Mouse (Mus musculus) midbrain, embryonic 12.5 days (tissue): ENCODE measurements around the gene Tex2. TPM values are rescaled to one million over a fixed set of nuclear protein-coding genes. Genes with fewer than 3 reads are reported as not detected.
"Not testable (repeated sequence)": the region's sequence is repeated elsewhere in the genome, so short reads cannot be mapped to it uniquely, and the experiment has no call there.

ENCODE experiments used
- ATAC-seq: fragments of 200-750 bp; cut with Nextera tagmentation; 2 replicates; pipeline ENCODE4 v1.8.0; 2017; ENCODE audit warnings: low read depth, moderate TSS enrichment, moderate library complexity; ENCODE audit not compliant: low FRiP score
- H3K27ac ChIP-seq: fragments of 300-500 bp; sonication (generic); replicated peaks from 2 replicates; pipeline ENCODE4 v1.5.1; 2016; ENCODE audit warnings: mild to moderate bottlenecking
- H3K27me3 ChIP-seq: fragments of 300-500 bp; sonication (generic); 2 replicates; pipeline ENCODE4 v1.6.1; 2016; ENCODE audit warnings: mild to moderate bottlenecking
- H3K36me3 ChIP-seq: fragments of 300-500 bp; sonication (generic); 2 replicates; pipeline ENCODE4 v1.6.1; 2016
- H3K4me1 ChIP-seq: fragments of 300-500 bp; sonication (generic); 2 replicates; pipeline ENCODE4 v1.6.1; 2016
- H3K4me2 ChIP-seq: fragments of 300-500 bp; sonication (generic); replicated peaks from 2 replicates; pipeline ENCODE4 v1.6.1; 2016; ENCODE audit warnings: mild to moderate bottlenecking, moderate library complexity
- H3K4me3 ChIP-seq: fragments of 300-500 bp; sonication (generic); 2 replicates; pipeline ENCODE4 v1.5.1; 2016; ENCODE audit warnings: mild to moderate bottlenecking
- H3K9ac ChIP-seq: fragments of 300-500 bp; sonication (generic); replicated peaks from 2 replicates; pipeline ENCODE4 v1.6.1; 2016; ENCODE audit warnings: mild to moderate bottlenecking, moderate library complexity
- H3K9me3 ChIP-seq: fragments of 300-500 bp; sonication (generic); 2 replicates; pipeline ENCODE4 v1.6.1; 2016; ENCODE audit warnings: mild to moderate bottlenecking
- WGBS: fragments of 180-500 bp; shearing (Covaris S2); methylation state at CpG from one replicate; pipeline ENCODE4 v1.1.7; 2016; 5-methylcytosine and 5-hydroxymethylcytosine counted together
- polyA plus RNA-seq: library from polyadenylated mRNA; unstranded; fragments of >200 nt; fragmentation: Nextera tagmentation; extraction: Ambion mirVana; gene quantifications from 2 replicates; pipeline ENCODE4 v1.2.1, GENCODE M21; 2016

The Tex2 gene
- 12.1 and 13.8 TPM in 2 replicates for polyA plus RNA-seq

DNA sequence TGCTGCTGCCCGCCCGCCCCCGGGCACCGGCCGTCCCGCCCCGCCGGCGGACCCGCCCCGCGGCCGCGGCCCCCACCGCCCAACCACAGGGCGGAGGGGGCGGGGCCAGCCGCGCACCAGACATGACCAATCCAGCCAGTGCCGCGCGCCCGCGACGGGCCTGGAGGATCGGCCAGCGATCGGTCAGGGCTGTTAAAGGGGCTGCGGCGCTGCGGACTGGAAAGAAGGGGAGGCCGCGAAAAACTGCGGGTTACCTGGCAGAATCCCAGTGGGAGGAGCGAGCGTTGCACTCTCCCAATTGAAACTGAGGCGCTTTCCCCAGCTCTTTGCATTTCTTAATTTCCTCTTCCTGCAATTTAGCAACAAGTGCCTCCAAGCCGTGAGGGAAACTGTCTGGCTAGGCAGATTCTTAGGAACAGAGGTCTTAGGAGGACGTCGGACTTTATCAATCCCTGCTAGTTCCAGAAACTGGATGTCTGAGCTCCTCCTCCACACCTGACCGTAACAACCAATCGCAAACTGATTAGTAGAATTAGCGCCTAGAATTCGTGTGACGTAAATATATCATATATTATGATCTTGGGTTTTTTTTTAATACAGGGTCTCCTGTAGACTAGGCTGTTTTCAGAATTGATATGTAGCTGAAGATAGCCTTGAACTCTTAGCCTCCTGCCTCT lies at the start of gene Tex2:
Gene Tex2, minus strand, starts transcription at position 463 of the 677 bp plus-strand sequence.
- peaks cover 9% of the 10 kb centered on the region; the same call in 1 of the 2 replicates for H3K27me3 ChIP-seq
- H3K9me3 ChIP-seq, result no peaks in the 10 kb centered on the region
- peak within 1 kb of the TSS; percentile 89 for H3K9ac ChIP-seq
- H3K27ac ChIP-seq, result peak within 1 kb of the TSS; percentile 76
- peak within 1 kb of the TSS; percentile 87 for H3K4me2 ChIP-seq
- peaks cover 16% of the 10 kb centered on the region for H3K4me1 ChIP-seq
- H3K4me3 ChIP-seq, result peak within 1 kb of the TSS; percentile 98
- under 1% methylated on average over 30 of the region's 45 CpGs for WGBS
- H3K36me3 ChIP-seq, result no peaks in the 10 kb centered on the region
- peak; percentile 97 for ATAC-seq

DNA sequence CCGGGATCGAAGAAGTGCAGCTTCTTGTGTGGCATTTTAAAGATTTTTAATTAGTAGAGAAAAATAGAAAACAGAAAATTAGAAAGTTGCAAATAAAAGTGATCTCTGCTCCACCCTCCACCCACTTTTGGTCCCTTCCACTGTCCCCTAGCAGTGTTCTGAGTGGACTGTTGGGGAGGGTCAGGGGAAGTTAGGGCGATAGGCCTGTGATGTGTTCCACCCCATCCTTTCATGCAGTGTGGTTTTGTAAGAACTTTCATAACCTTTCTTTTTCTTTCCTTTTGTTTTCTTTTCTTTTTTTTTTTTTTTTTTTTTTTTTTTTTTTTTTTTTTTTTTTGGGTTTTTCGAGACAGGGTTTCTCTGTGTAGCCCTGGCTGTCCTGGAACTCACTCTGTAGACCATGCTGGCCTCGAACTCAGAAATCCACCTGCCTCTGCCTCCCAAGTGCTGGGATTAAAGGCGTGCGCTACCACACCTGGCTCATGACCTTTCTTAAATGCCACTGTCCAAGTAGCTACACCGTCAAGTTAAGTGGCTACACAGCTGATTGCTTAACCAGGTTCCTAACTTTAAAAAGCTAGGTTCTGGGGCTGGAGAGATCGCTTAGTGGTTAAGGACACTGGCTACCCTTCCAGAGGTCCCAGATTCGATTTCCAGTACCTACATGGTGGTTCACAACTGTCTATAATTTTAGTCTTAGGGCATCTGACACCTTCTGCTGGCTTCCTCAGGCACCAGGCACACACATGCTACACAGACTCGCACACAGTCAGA lies 49.6 kb upstream of the Tex2 start:
- H3K4me3 ChIP-seq, result no peak overlapping the region
- H3K9me3 ChIP-seq, result no peaks in the 10 kb centered on the region
- 93% methylated on average over 10 of the region's 11 CpGs for WGBS
- no peak for ATAC-seq
- no peak overlapping the region for H3K4me2 ChIP-seq
- no peak overlapping the region for H3K27ac ChIP-seq
- H3K36me3 ChIP-seq, result no peaks in the 10 kb centered on the region
- H3K27me3 ChIP-seq, result no peaks in the 10 kb centered on the region
- H3K4me1 ChIP-seq, result peaks cover 30% of the 10 kb centered on the region
- H3K9ac ChIP-seq, result no peak overlapping the region

DNA sequence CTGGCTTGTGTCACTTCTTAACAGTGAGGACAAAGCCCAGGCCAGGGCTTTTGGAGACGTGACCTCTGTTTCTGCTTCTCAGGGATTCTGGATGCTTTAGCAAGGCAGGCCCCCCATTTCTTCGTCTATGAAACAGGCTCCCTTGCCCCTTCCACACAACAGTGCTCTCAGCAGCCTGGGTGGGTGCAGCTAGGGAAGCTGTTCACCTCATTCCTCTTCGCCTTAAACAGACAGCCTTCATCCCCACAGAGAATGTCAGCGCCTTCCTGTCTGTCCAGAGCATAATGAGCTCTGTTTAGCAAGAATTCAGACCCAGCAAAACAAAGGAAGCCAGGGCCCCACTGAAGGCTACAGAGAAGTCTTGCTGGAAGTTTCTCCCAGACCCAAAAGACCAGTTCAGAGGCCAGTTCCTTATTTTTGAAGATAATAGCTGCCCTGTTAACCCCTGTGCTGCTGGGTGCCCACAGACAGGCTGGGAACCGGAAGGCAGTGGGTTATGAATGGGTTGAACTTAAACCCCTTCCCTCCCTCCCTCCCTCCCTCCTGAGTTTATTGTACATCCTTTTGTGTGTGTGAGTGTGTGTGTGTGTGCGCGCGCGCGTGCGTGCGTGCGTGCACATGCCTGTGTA lies 47.3 kb upstream of the Tex2 start:
- Histone ChIP-seq H3K27me3 (0 out of 2 replicates have a peak, but pooled peaks cover 3% of the 10 kb centered on the region), H3K27ac (peak overlapping the region; percentile 63), H3K4me3 (no peak overlapping the region), H3K4me1 (peaks cover 31% of the 10 kb centered on the region), H3K4me2 (no peak overlapping the region), H3K9me3 (no peaks in the 10 kb centered on the region), H3K9ac (no peak overlapping the region; the same call in 1 of the 2 replicates), H3K36me3 (no peaks in the 10 kb centered on the region)
- no peak for ATAC-seq
- 57% methylated on average over 13 of the region's 13 CpGs for WGBS

DNA sequence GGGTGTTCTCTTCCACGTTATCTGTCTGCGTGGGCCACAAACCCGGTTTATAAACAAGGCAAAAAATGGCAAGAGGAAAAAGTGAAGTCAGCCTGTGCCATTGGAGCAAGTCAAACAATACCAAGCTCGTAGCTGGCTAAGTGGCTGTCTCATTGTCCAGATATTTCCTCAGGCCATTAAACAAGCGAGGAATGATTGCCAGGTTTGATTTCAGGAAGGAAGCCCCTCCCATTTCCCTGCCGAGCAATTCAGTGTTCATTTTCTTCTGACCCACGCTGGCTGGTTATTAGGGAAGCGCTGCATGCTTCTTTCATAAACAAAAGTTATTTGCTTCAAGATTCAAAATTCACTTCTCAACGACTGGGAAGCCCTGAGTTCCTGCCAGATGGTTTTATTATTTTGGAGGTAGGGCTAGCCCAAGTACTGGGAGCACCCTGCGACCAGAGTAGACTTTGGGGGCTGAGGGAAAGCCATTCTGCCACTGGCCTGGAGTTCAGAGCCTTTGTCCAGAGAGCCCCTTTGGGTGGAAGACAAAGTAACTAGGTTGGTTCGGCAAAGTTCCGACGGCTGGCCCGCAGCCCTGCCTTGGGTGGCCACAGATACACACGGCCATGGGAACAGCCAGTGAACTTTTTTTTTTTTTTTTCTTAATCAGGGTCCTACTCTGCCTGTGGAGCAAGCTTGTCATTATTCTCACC lies 46.5 kb upstream of the Tex2 start:
- no peak for ATAC-seq
- Histone ChIP-seq H3K4me1 (peaks cover 31% of the 10 kb centered on the region), H3K9me3 (no peaks in the 10 kb centered on the region), H3K4me3 (no peak overlapping the region), H3K27me3 (0 out of 2 replicates have a peak, but pooled peaks cover 3% of the 10 kb centered on the region), H3K4me2 (no peak overlapping the region), H3K36me3 (no peaks in the 10 kb centered on the region), H3K9ac (no peak overlapping the region), H3K27ac (no peak overlapping the region)
- WGBS, result 62% methylated on average over 15 of the region's 15 CpGs

DNA sequence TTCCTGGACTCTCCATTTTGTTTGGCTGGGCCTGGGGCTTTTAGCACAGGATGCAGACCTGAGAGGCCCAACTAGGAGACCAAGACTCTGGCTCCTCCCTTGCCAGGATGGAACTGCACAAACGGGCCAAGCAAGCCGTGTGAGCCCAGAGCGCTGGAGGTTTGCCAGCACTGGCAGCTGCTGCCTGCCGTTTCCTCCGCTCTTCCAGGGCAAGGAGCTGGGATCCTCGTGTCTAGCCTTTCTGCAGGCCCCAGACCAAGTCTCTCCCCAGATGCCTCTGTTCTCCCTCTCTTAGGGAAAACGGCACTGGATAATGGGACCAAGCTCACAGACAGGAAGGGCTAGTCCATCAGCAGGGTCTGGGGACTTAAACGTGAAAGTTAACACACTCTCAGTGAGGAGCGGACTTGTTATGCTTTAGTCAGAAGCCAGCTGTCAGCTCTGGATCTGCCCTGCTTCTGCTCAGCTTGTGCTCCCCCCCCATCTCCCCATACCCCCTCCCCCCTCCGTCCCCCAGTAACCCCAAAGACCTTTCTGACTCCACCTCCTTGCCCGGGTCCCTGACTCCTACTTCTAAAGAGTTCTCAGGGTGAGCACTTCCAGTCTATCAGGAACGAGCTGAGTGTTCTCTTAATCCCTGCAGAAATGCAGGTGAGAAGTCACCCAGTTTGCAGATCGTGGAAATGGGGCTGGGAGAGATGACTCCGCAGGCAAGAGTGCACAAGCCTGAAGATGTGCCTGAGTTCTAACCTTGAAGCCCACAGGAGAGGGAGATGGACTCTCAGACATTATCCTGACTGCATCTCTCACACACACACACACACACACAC lies 45.0 kb upstream of the Tex2 start:
- no peaks in the 10 kb centered on the region for H3K36me3 ChIP-seq

DNA sequence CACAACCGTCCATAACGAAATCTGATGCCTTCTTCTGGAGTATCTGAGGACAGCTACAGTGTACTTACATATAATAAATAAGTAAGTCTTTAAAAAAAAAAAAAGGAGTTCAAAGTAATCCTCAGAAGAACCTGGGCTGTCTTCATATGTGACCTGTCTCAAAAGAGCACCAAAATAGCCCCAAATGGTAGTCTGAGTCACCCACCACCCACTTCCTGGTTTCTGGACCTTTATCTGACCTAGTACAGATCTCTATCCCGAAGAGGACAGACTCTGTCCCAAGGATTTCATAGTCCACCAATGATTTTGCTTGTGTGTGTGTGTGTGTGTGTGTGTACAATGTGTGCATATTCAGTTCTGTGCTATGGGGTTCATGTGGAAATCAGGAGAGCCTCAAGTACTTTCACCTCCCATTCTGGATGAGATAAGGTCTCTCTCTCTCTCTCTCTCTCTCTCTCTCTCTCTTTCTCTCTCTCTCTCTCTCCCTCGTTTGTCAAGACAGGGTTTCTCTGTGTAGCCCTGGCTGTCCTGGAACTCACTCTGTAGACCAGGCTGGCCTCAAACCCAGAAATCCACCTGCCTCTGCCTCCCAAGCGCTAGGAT lies 43.8 kb upstream of the Tex2 start:
- H3K9ac ChIP-seq, H3K4me2 ChIP-seq, ATAC-seq, H3K4me3 ChIP-seq, H3K36me3 ChIP-seq, H3K27ac ChIP-seq, H3K9me3 ChIP-seq, H3K27me3 ChIP-seq: not testable (repeated sequence)
- peaks cover 31% of the 10 kb centered on the region for H3K4me1 ChIP-seq
- 89% methylated on average over 5 of the region's 5 CpGs for WGBS

More for the DNA sequence above, 45.0 kb upstream of the Tex2 start:
- 25% methylated on average over 14 of the region's 14 CpGs for WGBS
- H3K27ac ChIP-seq, result peak overlapping the region; percentile 58
- no peak for ATAC-seq
- no peaks in the 10 kb centered on the region for H3K9me3 ChIP-seq
- no peak overlapping the region; the same call in 1 of the 2 replicates for H3K4me2 ChIP-seq
- 0 out of 2 replicates have a peak, but pooled peaks cover 3% of the 10 kb centered on the region for H3K27me3 ChIP-seq
- no peak overlapping the region; the same call in 1 of the 2 replicates for H3K9ac ChIP-seq
- no peak overlapping the region for H3K4me3 ChIP-seq
- H3K4me1 ChIP-seq, result peaks cover 31% of the 10 kb centered on the region

DNA sequence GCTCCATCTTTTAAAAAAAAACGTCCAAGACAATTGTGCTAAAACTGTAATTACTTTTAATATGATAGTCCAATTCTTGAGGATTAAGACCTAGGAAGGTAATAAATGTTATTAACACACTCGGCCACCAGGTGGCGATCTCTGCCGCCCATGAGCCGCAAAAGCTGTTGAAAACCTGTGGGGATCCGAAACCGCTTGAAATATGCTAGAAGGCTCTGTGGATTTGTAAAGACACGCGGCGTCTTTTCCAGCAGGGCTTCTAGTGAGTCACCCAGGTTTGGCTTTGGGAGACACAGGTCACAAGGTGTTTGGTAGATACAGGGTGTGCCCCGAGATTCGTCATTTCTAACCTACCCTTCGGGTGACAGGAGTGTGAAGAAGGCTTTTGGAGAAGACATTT lies 35.1 kb upstream of the Tex2 start:
- Histone ChIP-seq H3K4me1 (no peaks in the 10 kb centered on the region), H3K27me3 (peaks cover 4% of the 10 kb centered on the region; the same call in 1 of the 2 replicates), H3K27ac (no peak overlapping the region), H3K4me2 (no peak overlapping the region), H3K4me3 (no peak overlapping the region), H3K9ac (no peak overlapping the region), H3K36me3 (no peaks in the 10 kb centered on the region), H3K9me3 (no peaks in the 10 kb centered on the region)
- 26% methylated on average over 13 of the region's 13 CpGs for WGBS
- ATAC-seq, result no peak

DNA sequence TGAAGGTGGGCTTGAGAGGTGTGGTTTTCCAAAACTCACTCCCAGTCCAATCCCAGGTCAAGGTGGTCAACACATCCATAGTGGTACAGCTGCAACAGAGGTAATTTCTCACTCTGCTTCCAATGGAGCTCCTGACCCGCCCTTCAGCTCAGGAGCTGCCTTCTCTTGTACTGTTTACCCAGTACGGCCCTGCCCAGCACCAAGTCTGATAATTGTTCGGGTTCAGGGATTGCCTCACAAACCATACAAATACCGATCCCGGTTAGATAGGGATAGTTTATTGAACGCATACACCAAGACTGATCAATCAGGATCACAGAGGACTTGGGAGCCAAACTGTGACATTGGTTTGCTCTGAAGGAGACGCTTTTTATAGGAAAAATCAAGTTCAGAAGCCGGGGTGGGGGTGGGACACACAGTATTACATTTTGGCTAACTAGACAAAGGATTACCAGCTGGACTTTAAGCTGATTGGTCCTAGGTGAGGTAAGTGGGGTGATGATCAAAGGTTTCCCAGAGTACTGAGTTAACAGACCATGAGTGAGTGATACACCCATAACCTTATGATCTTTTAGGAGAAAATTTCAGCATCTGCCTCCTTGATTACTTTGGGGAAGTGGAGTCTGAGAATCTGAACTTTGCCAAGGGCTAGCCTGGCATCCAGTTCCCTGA lies 29.9 kb upstream of the Tex2 start:
- ATAC-seq, result no peak
- Histone ChIP-seq H3K27ac (no peak overlapping the region), H3K9me3 (no peaks in the 10 kb centered on the region), H3K4me2 (no peak overlapping the region), H3K9ac (no peak overlapping the region), H3K27me3 (peaks cover 6% of the 10 kb centered on the region; the same call in 1 of the 2 replicates), H3K36me3 (no peaks in the 10 kb centered on the region), H3K4me3 (no peak overlapping the region), H3K4me1 (peaks cover 22% of the 10 kb centered on the region; the same call in 1 of the 2 replicates)
- WGBS, result 74% methylated on average over 8 of the region's 8 CpGs

DNA sequence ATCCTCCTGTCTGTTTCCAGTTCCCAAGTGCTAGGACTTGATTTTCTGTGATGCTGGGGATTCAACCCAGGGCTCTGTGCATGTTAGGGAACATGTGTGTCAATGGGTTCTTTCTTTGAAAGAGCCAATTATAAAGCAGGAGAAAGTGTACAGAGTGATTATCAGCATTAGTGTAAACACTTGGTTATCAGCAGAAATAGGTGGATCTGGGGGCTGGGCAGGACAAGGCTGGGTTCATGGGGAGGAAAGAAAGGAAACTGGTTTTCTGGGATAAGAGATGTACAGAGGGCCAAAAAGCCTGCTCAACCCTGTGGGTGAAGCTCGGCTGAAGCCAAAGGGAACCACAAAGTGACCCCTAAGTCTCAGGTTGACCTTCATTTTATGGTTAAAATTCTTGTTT lies 28.4 kb upstream of the Tex2 start:
- Histone ChIP-seq H3K27me3 (peaks cover 6% of the 10 kb centered on the region; the same call in 1 of the 2 replicates), H3K9me3 (no peaks in the 10 kb centered on the region), H3K27ac (no peak overlapping the region), H3K9ac (no peak overlapping the region), H3K4me3 (no peak overlapping the region), H3K36me3 (no peaks in the 10 kb centered on the region), H3K4me2 (no peak overlapping the region), H3K4me1 (peaks cover 28% of the 10 kb centered on the region)
- 88% methylated on average over 1 of the region's 1 CpGs for WGBS
- ATAC-seq, result no peak

DNA sequence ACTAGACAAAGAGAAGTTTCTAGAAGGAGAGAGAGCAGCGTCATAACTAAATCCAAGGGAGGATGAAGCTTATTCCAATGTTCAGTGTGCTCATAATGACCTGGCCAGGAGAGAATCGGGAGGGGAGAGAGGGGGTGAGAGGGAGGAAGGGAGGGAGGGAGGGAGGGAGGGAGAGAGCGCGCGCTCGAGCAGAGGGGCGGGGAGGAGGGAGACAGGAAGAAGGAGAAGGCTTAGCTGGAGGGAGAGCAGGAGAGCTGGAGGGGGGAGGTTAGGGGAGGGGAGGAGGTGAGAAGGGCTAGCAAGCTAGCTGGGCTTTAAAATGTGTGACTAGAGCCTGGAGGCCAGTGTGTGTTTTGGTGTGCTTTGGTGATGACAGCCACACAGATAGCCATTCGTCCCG lies 26.8 kb upstream of the Tex2 start:
- H3K27ac ChIP-seq, result no peak overlapping the region
- H3K4me3 ChIP-seq, result no peak overlapping the region
- H3K36me3 ChIP-seq, result no peaks in the 10 kb centered on the region
- H3K9me3 ChIP-seq, result no peaks in the 10 kb centered on the region
- H3K4me2 ChIP-seq, result no peak overlapping the region
- H3K9ac ChIP-seq, result no peak overlapping the region
- WGBS, result 17% methylated on average over 9 of the region's 9 CpGs
- H3K4me1 ChIP-seq, result peaks cover 28% of the 10 kb centered on the region
- H3K27me3 ChIP-seq, result peaks cover 6% of the 10 kb centered on the region; the same call in 1 of the 2 replicates
- ATAC-seq, result no peak
